Mouse (Mus musculus): ENCODE data around the gene Arhgap19.

Gene Arhgap19

DNA sequence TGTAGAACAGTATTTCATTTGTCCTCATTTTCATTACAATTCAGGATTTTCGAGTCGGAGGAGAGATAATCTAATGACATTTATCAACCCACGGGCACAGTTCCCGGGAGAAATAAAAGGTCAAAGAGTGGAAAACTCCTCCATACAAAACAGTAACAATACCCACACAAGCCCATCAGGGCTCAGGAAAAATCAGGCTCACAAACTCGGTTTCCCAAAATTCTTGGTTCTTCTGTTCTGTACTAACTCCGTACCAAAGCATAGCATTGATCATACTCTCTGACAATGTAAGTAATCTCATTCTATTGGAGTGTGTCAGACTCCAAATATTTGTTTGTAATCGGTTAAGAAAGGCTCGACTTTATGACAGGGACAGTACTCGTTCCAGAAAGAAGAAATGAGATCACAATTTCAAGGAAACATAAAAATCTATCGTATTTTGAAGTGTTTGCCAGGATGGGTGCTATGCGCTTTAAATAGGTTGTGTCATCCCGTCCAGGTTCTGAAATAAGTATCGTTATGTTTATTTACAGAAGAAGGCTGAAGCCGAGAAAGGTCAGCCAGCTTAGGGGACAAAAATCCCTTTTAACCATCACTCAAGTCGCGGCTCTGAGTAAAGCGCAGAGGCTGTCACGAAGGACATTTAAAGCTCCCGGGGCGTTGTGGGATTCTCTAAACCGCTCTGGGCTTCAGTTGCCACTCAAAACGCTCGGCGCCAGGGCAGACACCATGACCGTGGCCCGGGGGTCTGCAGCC lies 683 bp downstream of the Arhgap19 start:
- TF ChIP-seq POU5F1 (IDR thresholded peaks at IDR 0.05; ENCODE audit: borderline replicate concordance, low read length) (no peak), CTCF (conservative IDR thresholded peaks at IDR 0.05; ENCODE audit: low read length) (no peak), NANOG (IDR thresholded peaks at IDR 0.05; ENCODE audit: borderline replicate concordance, low read length) (no peak)

DNA sequence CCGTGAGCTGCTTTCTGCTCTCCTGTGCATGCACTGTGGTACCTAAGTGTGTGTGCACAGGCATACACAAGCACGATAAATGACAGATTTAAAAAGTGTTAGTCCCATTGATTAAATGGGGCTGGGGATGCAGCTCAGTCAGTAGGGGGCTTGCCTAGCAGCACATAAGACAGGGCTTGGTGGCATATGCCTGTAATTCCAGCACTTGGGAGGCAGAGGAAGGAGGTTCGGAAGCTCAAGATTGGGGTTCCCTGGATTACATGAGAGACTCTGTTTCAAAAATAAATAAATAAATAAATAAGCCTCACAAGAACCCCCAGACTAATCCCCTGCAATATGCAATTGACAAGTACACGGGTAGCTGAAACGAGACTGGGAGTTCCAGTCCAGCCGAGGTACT lies 1.4 kb downstream of the Arhgap19 start:
- Histone ChIP-seq H3K9me3 (ENCODE audit: low read length) (no peaks in the 10 kb centered on the region), H3K4me1 (replicated peaks; ENCODE audit: low read depth, low read length) (peaks cover 42% of the 10 kb centered on the region), H3K36me3 (ENCODE audit: insufficient read depth, low read length) (peaks cover 27% of the 10 kb centered on the region), H3K4me3 (replicated peaks; ENCODE audit: low read length) (peak overlapping the region; percentile 100), H3K27me3 (ENCODE audit: insufficient read depth, low read length) (no peaks in the 10 kb centered on the region)
- no peak for TF ChIP-seq CTCF (conservative IDR thresholded peaks at IDR 0.05; ENCODE audit: low read length)
- no peak for TF ChIP-seq NANOG (IDR thresholded peaks at IDR 0.05; ENCODE audit: borderline replicate concordance, low read length)
- TF ChIP-seq POU5F1 (IDR thresholded peaks at IDR 0.05; ENCODE audit: borderline replicate concordance, low read length), result no peak

More for the DNA sequence above, 683 bp downstream of the Arhgap19 start:
- peaks cover 21% of the 10 kb centered on the region for H3K36me3 ChIP-seq (ENCODE audit: insufficient read depth, low read length)
- peaks cover 7% of the 10 kb centered on the region for H3K9me3 ChIP-seq (ENCODE audit: low read length)
- no peaks in the 10 kb centered on the region for H3K27me3 ChIP-seq (ENCODE audit: insufficient read depth, low read length)
- H3K4me1 ChIP-seq (replicated peaks; ENCODE audit: low read depth, low read length), result peaks cover 39% of the 10 kb centered on the region
- H3K4me3 ChIP-seq (replicated peaks; ENCODE audit: low read length), result peak overlapping the region; percentile 100

DNA sequence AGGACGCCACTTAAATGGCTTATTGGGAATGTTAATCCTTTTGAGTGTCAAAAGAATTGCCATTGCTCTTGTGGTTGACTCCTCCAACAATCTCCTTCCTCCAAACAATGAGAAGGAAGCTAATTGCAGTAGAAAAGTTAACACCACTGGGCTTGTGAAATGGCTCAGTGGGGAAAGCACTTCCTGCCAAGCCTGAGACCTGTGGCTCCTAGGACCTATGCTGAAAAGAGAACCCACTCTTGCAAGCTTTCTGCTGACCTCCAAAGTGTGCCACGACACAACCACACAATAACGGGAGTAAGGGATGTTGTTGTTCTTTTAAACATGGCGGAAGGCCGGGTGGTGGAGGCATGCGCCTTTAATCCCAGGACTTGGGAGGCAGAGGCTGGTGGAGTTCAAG lies 4.3 kb downstream of the Arhgap19 start:
- Histone ChIP-seq H3K36me3 (ENCODE audit: insufficient read depth, low read length) (peaks cover 27% of the 10 kb centered on the region), H3K27me3 (ENCODE audit: insufficient read depth, low read length) (no peaks in the 10 kb centered on the region), H3K4me1 (replicated peaks; ENCODE audit: low read depth, low read length) (peaks cover 42% of the 10 kb centered on the region), H3K9me3 (ENCODE audit: low read length) (no peaks in the 10 kb centered on the region), H3K4me3 (replicated peaks; ENCODE audit: low read length) (no peak overlapping the region)
- TF ChIP-seq CTCF (conservative IDR thresholded peaks at IDR 0.05; ENCODE audit: low read length) (no peak), POU5F1 (IDR thresholded peaks at IDR 0.05; ENCODE audit: borderline replicate concordance, low read length) (no peak), NANOG (IDR thresholded peaks at IDR 0.05; ENCODE audit: borderline replicate concordance, low read length) (no peak)

GRCm38 (mm10) chr19:41796789-41797327 lies 5.0 kb downstream of the Arhgap19 start:
- Histone ChIP-seq H3K27me3 (ENCODE audit: insufficient read depth, low read length) (no peaks in the 10 kb centered on the region), H3K36me3 (ENCODE audit: insufficient read depth, low read length) (peaks cover 27% of the 10 kb centered on the region), H3K4me3 (replicated peaks; ENCODE audit: low read length) (no peak overlapping the region), H3K4me1 (replicated peaks; ENCODE audit: low read depth, low read length) (peaks cover 44% of the 10 kb centered on the region), H3K9me3 (ENCODE audit: low read length) (no peaks in the 10 kb centered on the region)
- TF ChIP-seq POU5F1 (IDR thresholded peaks at IDR 0.05; ENCODE audit: borderline replicate concordance, low read length) (no peak), CTCF (conservative IDR thresholded peaks at IDR 0.05; ENCODE audit: low read length) (no peak), NANOG (IDR thresholded peaks at IDR 0.05; ENCODE audit: borderline replicate concordance, low read length) (no peak)

DNA sequence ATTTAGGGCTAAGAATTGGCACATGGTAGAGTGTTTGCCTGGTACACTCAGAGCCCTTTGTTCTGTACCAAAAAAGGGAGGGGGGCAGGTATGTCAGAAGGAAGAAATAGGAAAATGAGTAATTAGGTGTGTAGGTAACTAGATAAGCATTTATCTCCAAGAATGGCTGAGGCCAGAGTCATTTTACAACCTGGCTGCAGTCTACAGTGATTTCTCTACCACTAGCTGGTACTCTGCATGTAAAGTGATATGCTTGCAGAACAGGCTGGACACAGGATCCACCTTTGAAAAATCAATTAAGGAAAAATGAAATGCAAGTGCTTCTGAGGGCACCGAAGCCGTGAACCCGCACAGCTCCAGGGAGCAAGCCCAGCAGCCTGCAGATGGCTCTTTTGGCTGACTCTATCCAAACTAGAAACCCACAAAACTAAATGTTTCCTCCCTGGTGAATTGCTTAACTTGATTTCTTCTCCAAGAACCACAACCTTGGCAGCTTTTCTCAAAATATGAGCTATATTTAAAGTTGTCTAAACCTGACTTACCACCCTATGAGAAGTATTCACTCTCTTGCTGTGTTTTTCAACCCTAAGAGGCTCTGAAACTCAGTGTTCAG lies 5.6 kb downstream of the Arhgap19 start:
- no peak for TF ChIP-seq POU5F1 (IDR thresholded peaks at IDR 0.05; ENCODE audit: borderline replicate concordance, low read length)
- TF ChIP-seq NANOG (IDR thresholded peaks at IDR 0.05; ENCODE audit: borderline replicate concordance, low read length), result no peak
- no peak for TF ChIP-seq CTCF (conservative IDR thresholded peaks at IDR 0.05; ENCODE audit: low read length)
- Histone ChIP-seq H3K27me3 (ENCODE audit: insufficient read depth, low read length) (no peaks in the 10 kb centered on the region), H3K4me1 (replicated peaks; ENCODE audit: low read depth, low read length) (peaks cover 47% of the 10 kb centered on the region)

DNA sequence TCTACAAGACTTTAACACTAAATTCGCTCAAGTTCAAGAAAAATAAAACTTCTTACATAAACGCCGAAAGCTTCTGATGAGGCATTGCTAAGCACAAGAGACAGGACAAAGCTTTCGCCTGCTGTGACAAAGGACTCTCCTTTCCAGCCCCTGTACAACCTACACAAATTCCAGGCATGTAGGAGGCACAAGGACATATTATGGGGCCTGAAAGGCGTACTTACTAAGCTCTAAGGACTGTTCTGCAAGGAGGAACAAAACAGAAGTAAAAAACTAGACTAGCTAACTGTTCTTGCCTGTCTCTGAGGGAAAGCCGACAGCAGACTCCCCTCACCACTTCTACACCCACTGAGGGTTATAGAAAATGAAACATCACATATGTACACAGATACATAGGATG lies 6.9 kb downstream of the Arhgap19 start:
- no peaks in the 10 kb centered on the region for H3K9me3 ChIP-seq (ENCODE audit: low read length)
- H3K36me3 ChIP-seq (ENCODE audit: insufficient read depth, low read length), result peaks cover 35% of the 10 kb centered on the region
- H3K4me1 ChIP-seq (replicated peaks; ENCODE audit: low read depth, low read length), result peaks cover 34% of the 10 kb centered on the region
- H3K4me3 ChIP-seq (replicated peaks; ENCODE audit: low read length), result no peak overlapping the region
- H3K27me3 ChIP-seq (ENCODE audit: insufficient read depth, low read length), result no peaks in the 10 kb centered on the region
- TF ChIP-seq CTCF (conservative IDR thresholded peaks at IDR 0.05; ENCODE audit: low read length), result no peak

More for the DNA sequence above, 5.6 kb downstream of the Arhgap19 start:
- H3K4me3 ChIP-seq (replicated peaks; ENCODE audit: low read length), result no peak overlapping the region
- H3K36me3 ChIP-seq (ENCODE audit: insufficient read depth, low read length), result peaks cover 33% of the 10 kb centered on the region
- no peaks in the 10 kb centered on the region for H3K9me3 ChIP-seq (ENCODE audit: low read length)

DNA sequence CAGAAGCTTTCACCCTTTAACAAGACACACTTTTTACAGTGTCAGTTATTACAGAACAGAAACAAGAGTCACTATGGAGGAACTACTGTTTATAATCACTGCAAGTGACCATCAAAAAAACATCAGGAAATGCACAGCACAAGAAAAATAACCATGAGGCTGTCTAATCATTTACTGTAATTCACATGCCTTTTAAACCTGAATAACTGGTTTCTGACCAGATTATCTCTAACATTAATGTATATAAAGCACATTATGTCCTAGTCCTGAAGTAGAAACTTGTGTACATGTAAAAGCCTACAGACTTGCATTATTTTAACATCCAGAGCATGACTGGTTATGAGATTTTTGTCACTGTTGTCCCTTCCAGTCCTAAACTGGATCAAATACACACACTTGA lies 7.8 kb downstream of the Arhgap19 start:
- no peaks in the 10 kb centered on the region for H3K27me3 ChIP-seq (ENCODE audit: insufficient read depth, low read length)
- H3K36me3 ChIP-seq (ENCODE audit: insufficient read depth, low read length), result peaks cover 42% of the 10 kb centered on the region
- peaks cover 38% of the 10 kb centered on the region for H3K4me1 ChIP-seq (replicated peaks; ENCODE audit: low read depth, low read length)
- no peak overlapping the region for H3K4me3 ChIP-seq (replicated peaks; ENCODE audit: low read length)
- H3K9me3 ChIP-seq (ENCODE audit: low read length), result no peaks in the 10 kb centered on the region
- TF ChIP-seq CTCF (conservative IDR thresholded peaks at IDR 0.05; ENCODE audit: low read length), result no peak
- TF ChIP-seq NANOG (IDR thresholded peaks at IDR 0.05; ENCODE audit: borderline replicate concordance, low read length), result no peak
- TF ChIP-seq POU5F1 (IDR thresholded peaks at IDR 0.05; ENCODE audit: borderline replicate concordance, low read length), result no peak

DNA sequence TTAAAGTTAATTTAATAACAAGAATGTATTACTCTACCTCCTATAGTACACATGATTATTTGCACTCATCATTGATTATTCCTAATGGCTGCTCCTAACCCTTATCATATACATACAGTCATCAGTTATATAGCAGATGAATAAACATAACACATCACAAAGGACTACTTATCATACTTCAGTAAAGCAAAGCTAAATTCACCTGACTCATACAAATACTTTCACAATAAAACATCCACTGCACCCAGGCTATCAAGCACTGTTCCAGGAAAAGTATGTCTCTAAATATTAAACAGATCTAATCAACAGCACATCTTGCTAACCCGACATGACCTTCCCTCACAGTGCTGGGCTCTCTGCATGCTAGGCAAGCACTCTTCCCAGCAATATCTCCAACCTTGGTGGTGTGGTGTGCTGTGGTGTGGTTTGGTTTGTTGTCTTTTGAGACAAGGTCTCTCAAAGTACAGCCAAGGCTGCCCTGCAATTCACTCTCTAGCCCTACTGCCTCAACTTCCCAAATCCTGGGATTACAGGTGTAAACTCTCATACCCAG lies 8.8 kb downstream of the Arhgap19 start:
- Histone ChIP-seq H3K27me3 (ENCODE audit: insufficient read depth, low read length) (no peaks in the 10 kb centered on the region), H3K9me3 (ENCODE audit: low read length) (no peaks in the 10 kb centered on the region), H3K4me3 (replicated peaks; ENCODE audit: low read length) (no peak overlapping the region), H3K36me3 (ENCODE audit: insufficient read depth, low read length) (peaks cover 51% of the 10 kb centered on the region), H3K4me1 (replicated peaks; ENCODE audit: low read depth, low read length) (peaks cover 36% of the 10 kb centered on the region)
- TF ChIP-seq CTCF (conservative IDR thresholded peaks at IDR 0.05; ENCODE audit: low read length) (no peak), POU5F1 (IDR thresholded peaks at IDR 0.05; ENCODE audit: borderline replicate concordance, low read length) (no peak), NANOG (IDR thresholded peaks at IDR 0.05; ENCODE audit: borderline replicate concordance, low read length) (no peak)
